Mouse (Mus musculus): ENCODE results near the gene Sp100.

Gene Sp100

GRCm38 (mm10) chr1:85744539-85744938, 94.8 kb downstream of the Sp100 start:
- DNase-seq (ENCODE audit: extremely low read depth, insufficient read length, low spot score) = no peak

GRCm38 (mm10) chr1:85746511-85746910, 96.7 kb downstream of the Sp100 start:
- DNase-seq (ENCODE audit: extremely low read depth, insufficient read length, low spot score) = no peak

- no peak for DNase-seq (ENCODE audit: extremely low read depth, insufficient read length, low spot score)
These were observed 100.0 kb downstream of the Sp100 start for GRCm38 (mm10) chr1:85749829-85750228.

- no peak for DNase-seq (ENCODE audit: extremely low read depth, insufficient read length, low spot score)
These were observed 100.9 kb downstream of the Sp100 start for GRCm38 (mm10) chr1:85750650-85751049.

GRCm38 (mm10) chr1:85751494-85751893, 101.7 kb downstream of the Sp100 start:
- no peak for DNase-seq (ENCODE audit: extremely low read depth, insufficient read length, low spot score)

GRCm38 (mm10) chr1:85751932-85752680, 102.3 kb downstream of the Sp100 start:
- DNase-seq (ENCODE audit: extremely low read depth, insufficient read length, low spot score) = no peak

GRCm38 (mm10) chr1:85757531-85758230, 107.9 kb downstream of the Sp100 start:
- no peak for DNase-seq (ENCODE audit: extremely low read depth, insufficient read length, low spot score)

- no peak for DNase-seq (ENCODE audit: extremely low read depth, insufficient read length, low spot score)
These were observed 108.6 kb downstream of the Sp100 start for GRCm38 (mm10) chr1:85758231-85758968.

GRCm38 (mm10) chr1:85758969-85759293, 109.1 kb downstream of the Sp100 start:
- no peak for DNase-seq (ENCODE audit: extremely low read depth, insufficient read length, low spot score)
